Mouse (Mus musculus) common myeloid progenitor, adult 5-6 weeks (primary cell): ENCODE data around the gene Tmprss6. TPM values are rescaled to one million over a fixed set of nuclear protein-coding genes. Genes with fewer than 3 reads are reported as not detected.

Source experiments
- ATAC-seq: replicated peaks from 2 replicates; pipeline ENCODE4 v1.8.0; 2016; ENCODE audit warnings: low read depth, mild to moderate bottlenecking, moderate TSS enrichment, inconsistent platforms; ENCODE audit not compliant: poor library complexity, severe bottlenecking
- total RNA-seq: library from RNA; stranded (forward); fragments of 200-1000, 187-1606 nt; gene quantifications from 2 replicates; pipeline ENCODE4 v1.2.3, GENCODE M21; 2017

Tmprss6 gene
- total RNA-seq, 1 experiment from 2014 or later, result not detected

DNA sequence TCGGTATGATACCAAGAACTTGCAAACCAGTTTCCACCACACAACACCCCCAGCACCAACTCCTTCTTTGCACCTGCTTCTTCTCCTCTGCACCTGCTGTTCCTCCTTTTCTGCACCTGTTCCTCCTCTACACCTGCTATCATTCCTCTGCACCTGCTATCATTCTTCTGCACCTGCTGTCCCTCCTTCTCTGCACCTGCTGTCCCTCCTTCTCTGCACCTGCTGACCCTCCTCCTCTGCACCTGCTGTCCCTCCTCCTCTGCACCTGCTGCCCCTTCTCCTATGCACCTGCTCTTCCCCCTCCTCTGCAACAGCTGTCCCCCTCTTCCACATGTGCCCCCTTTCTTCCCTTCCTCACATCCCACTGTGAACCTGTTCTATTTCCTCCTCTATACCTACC lies 18.1 kb upstream of the Tmprss6 start:
- ATAC-seq, result no peak

GRCm38 (mm10) chr15:78483311-78483710 lies 14.9 kb upstream of the Tmprss6 start:
- ATAC-seq, result no peak

GRCm38 (mm10) chr15:78482518-78482917 lies 14.1 kb upstream of the Tmprss6 start:
- no peak for ATAC-seq

- ATAC-seq, result 0 out of 2 replicates have a peak, but pooled peaks have one; percentile 40
Observed at GRCm38 (mm10) chr15:78481448-78482000, 13.1 kb upstream of the Tmprss6 start.

- no peak for ATAC-seq
Observed at GRCm38 (mm10) chr15:78480991-78481390, 12.6 kb upstream of the Tmprss6 start.

DNA sequence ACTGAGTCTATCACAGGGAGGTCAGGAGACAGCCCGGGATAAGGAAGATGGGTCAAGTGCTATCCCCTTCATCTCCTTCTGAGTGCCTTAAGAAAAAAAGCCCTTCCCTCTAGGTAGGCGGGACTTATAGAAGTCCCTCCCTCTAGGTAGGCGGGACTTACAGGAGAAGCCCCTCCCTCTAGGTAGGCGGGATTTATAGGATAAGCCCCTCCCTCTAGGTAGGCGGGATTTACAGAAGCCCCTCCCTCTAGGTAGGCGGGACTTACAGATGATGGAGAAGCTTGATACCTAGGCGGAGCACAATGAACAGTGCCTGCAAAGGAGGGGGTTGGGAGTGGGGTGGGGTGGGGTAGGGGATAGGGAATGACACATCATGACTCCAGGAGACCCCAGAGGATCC lies 11.7 kb upstream of the Tmprss6 start:
- no peak for ATAC-seq

DNA sequence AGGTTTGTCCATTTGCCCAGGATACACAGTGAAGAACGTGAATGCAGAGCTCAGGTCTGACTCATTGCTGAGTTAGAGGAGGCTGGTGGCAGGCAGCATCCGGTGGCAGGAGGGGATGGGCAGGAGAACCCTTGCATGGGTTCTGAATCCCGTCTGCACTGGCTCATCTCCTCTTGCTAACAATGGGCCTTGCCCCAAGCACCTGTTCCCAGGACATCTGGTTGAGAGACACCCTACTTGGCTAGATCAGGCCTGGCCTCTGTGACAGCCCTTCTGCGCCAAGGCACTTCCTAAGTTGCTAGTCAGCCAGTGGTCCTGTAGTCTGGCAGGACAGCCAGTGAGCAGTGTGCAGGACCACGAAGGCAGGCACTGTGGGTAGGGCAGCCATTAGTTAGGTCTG lies 11.0 kb upstream of the Tmprss6 start:
- ATAC-seq, result no peak

GRCm38 (mm10) chr15:78478073-78478472 lies 9.6 kb upstream of the Tmprss6 start:
- no peak for ATAC-seq

GRCm38 (mm10) chr15:78476878-78477277 lies 8.4 kb upstream of the Tmprss6 start:
- ATAC-seq, result no peak

DNA sequence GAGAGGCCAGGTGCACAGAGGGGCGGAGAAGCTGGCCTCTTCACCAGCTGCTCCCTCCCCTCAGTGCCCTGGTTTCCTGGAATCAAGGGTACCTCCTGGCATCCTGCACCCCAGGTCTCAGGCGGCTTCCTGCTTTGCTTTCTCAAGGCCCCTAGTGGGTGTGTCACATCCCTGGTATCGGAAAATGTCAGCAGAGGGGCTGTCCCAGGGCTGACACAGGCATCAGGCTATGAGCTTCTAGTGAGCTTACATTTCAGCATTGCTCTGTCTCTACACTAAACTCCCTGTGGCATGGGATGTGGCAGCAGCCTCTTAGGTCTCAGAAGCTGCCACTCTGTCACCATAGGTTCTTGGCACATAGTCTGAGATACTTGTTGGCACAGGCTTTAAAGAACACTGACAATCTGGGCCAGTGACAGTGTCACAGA lies 7.2 kb upstream of the Tmprss6 start:
- ATAC-seq, result no peak; the same call in 1 of the 2 replicates

- ATAC-seq, result no peak
Observed at GRCm38 (mm10) chr15:78473442-78473841, 5.0 kb upstream of the Tmprss6 start.

- no peak for ATAC-seq
Observed at GRCm38 (mm10) chr15:78471902-78472301, 3.5 kb upstream of the Tmprss6 start.

DNA sequence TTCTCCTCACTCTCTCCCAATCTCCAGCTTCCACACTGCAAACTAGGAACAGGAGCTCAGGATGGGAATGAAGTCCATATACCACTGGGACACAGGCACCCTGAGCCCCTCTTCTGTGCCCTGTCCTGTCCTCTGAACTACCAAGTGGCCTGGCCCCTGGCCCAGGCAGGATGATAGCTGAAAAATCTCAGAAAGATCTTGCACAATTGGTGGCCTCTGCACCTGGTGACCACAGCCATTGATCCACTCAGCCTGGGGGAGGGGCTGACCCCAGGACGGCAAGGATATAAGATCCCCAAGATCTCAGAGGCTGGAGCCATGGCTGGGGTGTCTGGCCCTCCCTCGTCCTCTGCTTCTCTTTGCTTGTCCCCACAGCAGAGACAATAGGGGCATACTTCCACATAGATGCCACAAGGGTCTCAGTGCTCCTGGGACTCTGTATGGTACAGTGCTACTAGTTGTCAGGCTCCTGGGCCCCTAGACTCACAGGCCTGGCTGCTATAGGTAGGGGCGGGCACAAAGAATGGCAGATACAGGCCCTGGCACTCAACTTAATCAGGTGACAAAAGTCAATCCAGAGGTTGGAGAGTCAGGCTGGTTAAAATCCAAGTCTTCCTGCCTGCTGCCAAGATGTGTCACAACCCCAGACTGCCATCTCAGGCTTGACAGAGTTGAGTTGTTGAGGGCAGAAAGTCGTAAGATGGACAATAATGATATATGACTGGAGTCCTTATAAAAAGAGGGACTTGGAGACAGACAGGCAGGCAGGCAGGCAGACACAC lies 2.3 kb upstream of the Tmprss6 start:
- no peak for ATAC-seq

DNA sequence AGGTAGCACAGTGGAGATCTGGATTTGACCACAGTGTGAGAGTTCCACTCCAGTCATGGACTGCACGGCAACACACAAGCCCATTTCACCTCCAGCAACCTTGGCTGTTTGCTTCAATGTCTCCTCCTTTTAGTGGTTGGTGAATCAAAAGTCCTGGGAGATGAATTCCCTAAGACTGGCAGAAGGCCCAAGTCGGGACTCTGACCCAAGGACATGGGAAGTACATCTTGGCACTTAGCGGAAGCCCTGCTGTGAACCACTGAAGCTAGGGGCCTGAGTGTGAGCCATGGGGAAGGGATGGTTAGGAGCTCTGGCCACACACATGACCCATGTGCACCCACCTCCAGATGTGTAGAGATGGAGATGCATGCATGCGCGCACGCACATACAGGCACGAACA lies 864 bp downstream of the Tmprss6 start:
- no peak for ATAC-seq

DNA sequence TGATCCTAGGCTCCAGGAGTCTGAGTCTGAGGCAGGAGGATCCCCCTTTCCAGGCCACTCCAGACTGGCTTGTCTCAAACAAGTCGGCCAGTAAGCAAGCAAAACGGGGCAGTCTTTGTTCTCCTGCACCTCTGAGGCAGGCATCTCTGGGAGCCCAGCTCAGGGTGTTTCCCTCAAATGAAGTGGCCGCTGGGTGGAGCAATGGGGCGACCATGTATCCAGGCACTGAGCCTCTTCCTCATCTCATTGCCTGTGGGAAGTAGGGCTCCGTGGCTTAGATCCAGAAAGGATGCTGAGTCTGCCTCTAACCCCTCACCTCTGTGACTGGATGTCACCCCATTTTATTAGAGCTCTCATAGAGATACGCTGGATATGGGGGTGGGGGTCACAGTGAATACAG lies 1.6 kb downstream of the Tmprss6 start:
- no peak for ATAC-seq

DNA sequence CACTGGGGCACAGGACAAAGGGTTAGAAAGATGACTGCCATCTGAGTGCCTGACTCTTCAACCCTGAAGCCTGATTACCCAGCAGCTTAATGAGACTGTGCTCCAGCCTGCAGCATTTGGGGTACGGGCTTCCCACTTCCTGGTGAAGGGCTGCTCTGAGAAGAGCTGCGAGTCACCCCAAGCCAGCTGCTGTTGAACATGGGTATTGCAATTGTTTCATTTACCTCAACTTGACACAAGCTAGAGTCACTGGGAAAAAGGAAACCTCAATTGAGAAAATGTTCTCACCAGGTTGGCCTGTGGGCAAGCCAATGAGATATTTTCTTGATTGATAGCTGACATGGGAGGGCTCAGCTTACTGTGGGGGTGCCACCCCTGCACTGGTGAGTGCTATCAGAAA lies 5.5 kb downstream of the Tmprss6 start:
- ATAC-seq, result peak; percentile 67

- no peak for ATAC-seq
Observed at GRCm38 (mm10) chr15:78457193-78457592, 11.2 kb downstream of the Tmprss6 start.

GRCm38 (mm10) chr15:78456051-78456450 lies 12.4 kb downstream of the Tmprss6 start:
- ATAC-seq, result no peak

GRCm38 (mm10) chr15:78455168-78455567 lies 13.3 kb downstream of the Tmprss6 start:
- peak; percentile 45; the same call in 1 of the 2 replicates for ATAC-seq

GRCm38 (mm10) chr15:78452929-78453328 lies 15.5 kb downstream of the Tmprss6 start:
- no peak for ATAC-seq

DNA sequence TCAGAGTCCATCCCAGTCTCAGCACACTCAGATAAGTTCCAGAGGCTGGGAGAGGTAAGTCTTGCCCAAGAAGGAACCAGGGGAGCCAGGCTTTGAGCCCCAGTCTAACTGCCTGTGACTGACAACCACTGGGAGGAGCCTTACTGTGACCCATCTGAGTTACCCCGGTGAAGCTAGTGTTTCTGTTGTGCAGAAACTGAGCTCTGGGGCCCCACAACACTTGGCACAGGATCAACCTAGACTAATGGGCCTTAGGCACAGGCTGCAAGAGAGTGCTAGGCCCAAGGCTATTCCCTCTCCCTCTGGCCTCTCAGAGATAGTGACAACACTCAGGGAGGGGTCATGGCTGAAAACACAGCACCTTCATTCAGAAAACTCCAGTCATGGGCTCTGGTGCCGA lies 17.2 kb downstream of the Tmprss6 start:
- ATAC-seq, result no peak

DNA sequence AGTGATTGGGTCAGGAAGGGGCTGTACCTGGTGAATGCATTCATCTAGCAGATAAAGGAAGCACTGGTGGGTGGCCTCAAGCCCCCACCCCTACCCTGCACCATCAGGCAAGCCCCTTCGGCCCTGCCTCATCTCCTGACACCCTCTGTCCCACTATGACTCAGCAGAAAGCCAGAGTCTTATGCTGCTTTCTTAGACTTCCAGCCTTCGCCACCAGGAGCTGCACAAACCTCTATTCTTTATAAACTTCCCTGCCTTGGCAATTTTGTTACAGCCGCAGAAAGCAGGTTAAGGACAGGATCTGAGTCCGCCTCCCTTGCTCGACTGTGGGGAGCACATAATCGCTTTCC lies 18.0 kb downstream of the Tmprss6 start:
- ATAC-seq, result peak; percentile 15
